Mouse (Mus musculus) left cerebral cortex, adult 6 months (tissue): ENCODE data around the gene 9130008F23Rik. TPM values are rescaled to one million over a fixed set of nuclear protein-coding genes. Genes with fewer than 3 reads are reported as not detected.

ENCODE experiments used
- long read RNA-seq, 2 experiments: library from polyadenylated mRNA; unstranded; transcript quantifications; one replicate each; pipeline ENCODE4 v2.0.0; 2019 to 2020
- polyA plus RNA-seq: library from polyadenylated mRNA; unstranded; fragments of <200 nt; fragmentation: Nextera tagmentation; gene quantifications from 2 replicates; pipeline ENCODE4 v1.2.3, GENCODE M21; 2021

Gene 9130008F23Rik
- not detected in 2 replicates for polyA plus RNA-seq
- long read RNA-seq, experiment 1, partial matches to known transcripts: 0 of 1 reads
- long read RNA-seq, experiment 1, other reads (novel, unspliced or antisense): 0 of 1 reads
- long read RNA-seq, experiment 2: 0 reads

DNA sequence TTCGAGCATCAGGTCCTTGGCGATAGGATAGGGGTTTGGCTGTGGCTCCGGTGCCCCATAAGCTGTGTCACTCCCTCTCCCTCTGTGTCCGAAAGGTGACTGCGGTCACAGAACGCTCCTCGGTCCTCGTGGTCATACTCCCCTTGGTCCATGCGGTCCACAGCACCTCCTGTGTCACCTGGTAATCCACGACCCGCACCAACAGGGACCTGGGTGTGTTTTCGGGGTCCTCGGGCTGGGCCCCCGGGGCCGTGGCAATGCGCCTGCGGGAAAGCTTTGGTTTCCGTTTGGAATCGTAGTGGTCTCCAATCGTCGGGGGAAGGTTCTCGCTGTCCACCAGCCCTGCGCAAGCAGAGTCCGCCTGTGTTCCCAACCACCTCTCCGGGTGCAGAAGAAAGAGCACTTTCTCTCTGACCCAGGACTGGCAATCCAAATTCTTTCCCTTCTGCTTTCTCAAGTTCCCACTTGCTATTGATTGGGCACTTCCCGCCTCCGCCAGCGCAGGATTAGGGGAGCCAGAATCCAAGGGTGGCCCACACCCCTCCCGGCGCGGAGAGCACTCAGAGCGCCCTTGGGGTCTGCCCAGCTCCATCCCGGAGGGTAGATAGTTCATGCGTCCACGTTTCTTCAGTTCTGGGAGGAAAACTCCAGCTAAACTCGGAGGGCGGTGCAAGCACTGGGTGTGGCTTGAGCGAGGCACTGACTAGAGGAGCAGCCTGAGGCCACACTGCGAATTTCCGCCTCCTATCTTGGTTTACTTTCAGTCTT lies at the start of gene 9130008F23Rik:
9130008F23Rik (minus strand) TSS at position 636 of the 768 bp plus-strand sequence.

GRCm38 (mm10) chr17:40914250-40914649 lies 33.9 kb upstream of the 9130008F23Rik start, which contains the start of gene Glyatl3:
TSS of gene Glyatl3 (minus strand) at chr17:40914350.

Other genes starting within 250 kb of the 9130008F23Rik start
- not detected in 2 replicates for gene Esp3, start 248.5 kb downstream of the 9130008F23Rik start, polyA plus RNA-seq
- gene Esp1, start 153.4 kb downstream of the 9130008F23Rik start, polyA plus RNA-seq: not detected in 2 replicates
- gene Crisp2, start 73.6 kb downstream of the 9130008F23Rik start, polyA plus RNA-seq: not detected in 2 replicates
- gene Rhag, start 69.4 kb downstream of the 9130008F23Rik start, polyA plus RNA-seq: not detected in 2 replicates
- not detected in 2 replicates for gene Glyatl3, start 33.8 kb upstream of the 9130008F23Rik start, polyA plus RNA-seq
- gene Mut, start 54.1 kb upstream of the 9130008F23Rik start, polyA plus RNA-seq: 22.5 and 27.7 TPM in 2 replicates
- 5.2 and 5.5 TPM in 2 replicates for gene Cenpq, start 54.5 kb upstream of the 9130008F23Rik start, polyA plus RNA-seq